Mouse (Mus musculus) hematopoietic stem cell, adult 5-6 weeks (primary cell): Measurements from ENCODE around the gene Dgki. TPM values are rescaled to one million over a fixed set of nuclear protein-coding genes. Genes with fewer than 3 reads are reported as not detected.

Source experiments
- ATAC-seq, 2 experiments: fragments of 125-278 bp in 1 of 2; replicated peaks in 1 of 2; 2 replicates each; pipeline ENCODE4 v1.8.0; 2016 to 2017; ENCODE audit warnings: inconsistent platforms in 2 of 2, mild to moderate bottlenecking in 2 of 2, moderate number of reproducible peaks in 2 of 2, low read depth in 1 of 2, moderate TSS enrichment in 1 of 2; ENCODE audit not compliant: low FRiP score in 2 of 2, poor library complexity in 2 of 2, severe bottlenecking in 2 of 2, insufficient read depth in 1 of 2, low TSS enrichment in 1 of 2
- total RNA-seq: library from RNA; stranded (forward); fragments of 172-1452, 232-1000 nt; gene quantifications from 2 replicates; pipeline ENCODE4 v1.2.3, GENCODE M21; 2017

Gene Dgki
- total RNA-seq, 1 experiment from 2014 or later = 0.40 TPM

GRCm38 (mm10) chr6:36806906-36807305, 493.1 kb downstream of the Dgki start:
- no peak for ATAC-seq

GRCm38 (mm10) chr6:36800309-36800946, 499.6 kb downstream of the Dgki start:
- ATAC-seq = no peak

GRCm38 (mm10) chr6:36797066-36797655, 502.8 kb downstream of the Dgki start:
- no peak for ATAC-seq

Other genes with a start within 250 kb of the Dgki start
- gene Creb3l2, start 142.0 kb upstream of the Dgki start, total RNA-seq = 3.9 and 4.7 TPM in 2 replicates
- not detected in 2 replicates for gene Akr1d1, start 230.0 kb upstream of the Dgki start, total RNA-seq